Mouse (Mus musculus) large intestine, adult 2 months (tissue): ENCODE measurements around the gene Cic. TPM values are rescaled to one million over a fixed set of nuclear protein-coding genes. Genes with fewer than 3 reads are reported as not detected.

ENCODE experiments used
- DNase-seq: peaks from one replicate; pipeline ENCODE4 v3.0.0-alpha.2; 2012; ENCODE audit warnings: low read depth, low spot score
- WGBS: fragments of 180-500 bp; shearing (Covaris S2); methylation state at CpG from one replicate; pipeline ENCODE4 v1.1.7; 2018; 5-methylcytosine and 5-hydroxymethylcytosine counted together
- polyA plus RNA-seq: library from polyadenylated mRNA; depleted of rRNA; stranded (reverse); fragments of >200 nt; gene quantifications from 2 replicates; pipeline ENCODE4 v1.2.3, GENCODE M21; 2012

Cic gene
- polyA plus RNA-seq, 1 experiment = 44.3 TPM

DNA sequence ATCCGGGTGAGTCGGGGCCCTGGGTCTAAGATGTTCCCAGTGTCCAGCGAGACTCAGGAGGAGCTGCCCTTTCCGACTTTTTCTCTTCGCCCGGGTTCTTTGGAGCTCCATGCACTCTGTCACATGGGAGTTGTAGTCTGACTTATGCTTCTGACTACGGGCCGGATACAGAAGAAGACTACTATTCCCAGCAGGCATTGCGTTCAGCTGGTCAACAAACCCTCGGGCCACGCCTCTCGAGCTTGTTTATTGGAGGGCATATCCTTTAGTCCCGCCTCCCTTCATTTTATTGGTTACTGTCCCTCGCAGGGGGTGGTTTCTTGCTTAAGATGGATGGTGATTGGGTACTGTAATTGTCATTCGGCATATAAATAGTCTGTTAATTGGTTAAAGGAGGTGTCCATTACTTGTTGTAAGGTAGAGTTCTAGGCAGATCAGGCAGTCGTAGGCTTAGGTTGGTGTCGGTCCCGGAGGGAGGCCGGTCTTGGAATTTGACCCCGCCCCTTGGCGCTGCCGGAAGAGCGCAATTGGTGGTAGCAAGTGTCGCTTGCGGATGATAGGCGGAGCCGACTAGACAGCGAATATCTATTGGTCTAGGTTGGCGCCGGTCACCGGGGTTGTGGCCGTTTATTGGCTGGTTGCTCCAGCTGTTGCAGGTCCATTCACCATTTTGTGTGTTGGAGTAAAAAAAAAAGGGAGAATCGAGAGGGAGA lies 403 bp downstream of the Cic start:
- DNase-seq = peak; percentile 100
- under 1% methylated on average over 33 of the region's 33 CpGs for WGBS

DNA sequence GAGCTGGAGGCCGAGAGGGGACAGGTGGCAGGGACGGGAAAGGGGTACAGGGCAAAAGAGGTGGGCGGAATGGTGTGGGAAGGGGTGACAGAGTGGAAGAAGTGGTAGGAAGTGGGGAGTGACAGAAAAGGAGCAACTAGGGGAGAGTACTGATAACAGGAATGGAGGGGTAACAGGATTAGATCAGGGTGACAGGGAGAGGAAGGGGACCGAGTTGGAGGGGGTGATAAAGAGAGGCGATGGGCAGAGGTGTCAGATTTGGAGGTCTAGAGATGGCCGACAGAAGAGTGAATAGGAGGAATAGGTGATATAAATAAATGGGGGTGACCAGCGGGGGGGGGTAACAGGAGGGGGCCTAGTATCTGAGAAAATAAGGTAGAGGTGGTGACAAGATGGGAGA lies 1.1 kb downstream of the Cic start:
- DNase-seq = no peak
- 3% methylated on average over 7 of the region's 7 CpGs for WGBS

DNA sequence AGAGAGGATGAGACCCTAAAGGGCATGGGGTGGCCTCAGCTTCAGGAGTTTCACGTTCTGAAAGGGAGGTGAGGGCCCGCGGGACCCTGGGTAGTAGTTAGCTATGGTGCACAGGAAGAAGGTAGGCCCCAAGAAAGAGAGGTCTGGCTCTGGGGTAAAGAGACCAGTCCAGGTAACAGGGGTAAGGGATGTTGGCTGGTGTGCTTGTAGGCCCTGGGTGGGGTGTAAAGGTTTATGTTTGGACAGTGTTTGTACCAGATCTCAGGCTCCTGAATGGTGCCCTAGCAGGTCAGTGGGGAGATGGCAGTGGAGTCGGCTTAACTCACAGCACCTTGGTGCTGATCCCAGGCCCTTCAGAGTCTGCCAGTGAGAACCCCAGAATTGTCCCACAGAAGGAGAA lies 1.5 kb downstream of the Cic start:
- 16% methylated on average over 4 of the region's 4 CpGs for WGBS
- DNase-seq = no peak

DNA sequence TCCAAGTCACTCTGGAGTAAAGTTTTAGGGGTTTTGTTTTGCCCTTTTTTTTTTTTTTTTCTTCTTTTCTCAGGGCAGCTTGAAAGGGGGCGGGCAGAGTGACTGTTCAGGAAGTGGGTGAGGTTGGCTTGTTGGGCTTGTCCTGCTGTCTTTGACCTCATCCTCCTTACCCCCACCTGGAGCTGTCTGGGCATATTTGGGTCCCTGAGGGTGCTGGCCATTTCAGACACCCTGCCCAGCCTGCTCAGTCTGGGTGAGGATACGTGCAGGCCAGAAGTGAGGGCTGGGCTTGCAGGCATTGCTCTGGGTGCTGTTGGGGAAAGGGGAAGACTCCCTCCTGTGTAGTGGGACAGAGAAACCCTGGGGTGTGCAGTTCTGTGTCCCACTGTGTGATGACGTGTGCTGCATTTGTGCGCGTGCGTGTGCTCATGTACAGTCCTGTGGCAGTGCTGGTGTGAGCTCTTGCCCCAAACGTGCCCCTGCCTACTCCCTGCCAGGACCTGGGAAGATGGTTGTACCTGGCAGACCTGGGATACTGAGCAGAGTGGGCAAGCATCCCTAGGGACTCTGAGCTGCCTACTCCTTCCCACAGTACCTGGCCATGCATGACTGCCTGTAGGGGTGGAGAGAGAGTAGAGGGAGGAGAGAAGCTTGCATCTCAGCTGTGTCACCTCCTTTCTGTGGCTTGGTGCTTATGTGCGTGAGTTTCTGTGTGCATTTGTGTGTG lies 2.2 kb downstream of the Cic start:
- WGBS = 59% methylated on average over 8 of the region's 8 CpGs
- DNase-seq = no peak

DNA sequence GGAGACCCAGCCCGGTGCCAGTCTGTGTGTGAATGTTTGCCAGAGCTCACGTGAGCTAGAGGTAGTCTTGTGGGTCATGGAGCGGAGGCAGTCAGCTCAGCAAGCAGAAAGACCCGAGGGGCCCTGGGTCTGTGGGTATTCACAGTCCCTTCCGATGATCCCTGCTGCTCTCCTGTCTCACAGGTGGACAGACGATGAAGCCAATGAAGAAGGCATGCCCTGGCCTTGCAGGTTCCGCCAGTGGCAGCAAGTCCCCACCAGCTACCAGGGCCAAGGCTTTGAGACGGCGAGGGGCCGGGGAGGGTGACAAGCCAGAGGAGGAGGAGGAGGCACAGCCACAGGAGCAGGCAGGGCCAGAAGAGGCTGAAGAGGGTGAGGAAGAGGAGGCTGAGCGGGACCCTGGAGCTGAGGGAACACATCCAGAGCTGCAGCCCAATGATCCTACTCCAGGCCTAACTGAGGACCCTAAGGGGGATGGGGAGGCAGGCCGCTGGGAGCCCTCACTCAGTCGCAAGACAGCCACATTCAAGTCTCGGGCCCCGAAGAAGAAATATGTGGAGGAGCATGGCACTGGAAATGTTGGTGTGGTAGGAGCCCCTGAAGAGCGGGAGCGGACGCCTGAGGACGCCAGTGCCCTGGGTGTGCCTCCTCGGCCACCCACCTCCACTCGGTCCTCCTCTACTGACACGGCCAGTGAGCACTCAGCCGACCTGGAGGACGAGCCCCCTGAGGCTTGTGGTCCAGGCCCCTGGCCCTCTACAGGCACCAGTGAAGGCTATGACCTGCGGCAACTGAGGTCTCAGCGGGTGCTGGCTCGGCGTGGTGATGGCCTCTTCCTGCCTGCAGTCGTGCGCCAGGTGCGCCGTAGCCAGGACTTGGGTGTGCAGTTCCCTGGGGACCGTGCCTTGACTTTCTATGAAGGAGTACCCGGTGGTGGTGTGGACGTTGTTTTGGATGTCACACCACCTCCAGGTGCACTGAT lies 3.4 kb downstream of the Cic start:
- WGBS = 90% methylated on average over 35 of the region's 35 CpGs
- no peak for DNase-seq

DNA sequence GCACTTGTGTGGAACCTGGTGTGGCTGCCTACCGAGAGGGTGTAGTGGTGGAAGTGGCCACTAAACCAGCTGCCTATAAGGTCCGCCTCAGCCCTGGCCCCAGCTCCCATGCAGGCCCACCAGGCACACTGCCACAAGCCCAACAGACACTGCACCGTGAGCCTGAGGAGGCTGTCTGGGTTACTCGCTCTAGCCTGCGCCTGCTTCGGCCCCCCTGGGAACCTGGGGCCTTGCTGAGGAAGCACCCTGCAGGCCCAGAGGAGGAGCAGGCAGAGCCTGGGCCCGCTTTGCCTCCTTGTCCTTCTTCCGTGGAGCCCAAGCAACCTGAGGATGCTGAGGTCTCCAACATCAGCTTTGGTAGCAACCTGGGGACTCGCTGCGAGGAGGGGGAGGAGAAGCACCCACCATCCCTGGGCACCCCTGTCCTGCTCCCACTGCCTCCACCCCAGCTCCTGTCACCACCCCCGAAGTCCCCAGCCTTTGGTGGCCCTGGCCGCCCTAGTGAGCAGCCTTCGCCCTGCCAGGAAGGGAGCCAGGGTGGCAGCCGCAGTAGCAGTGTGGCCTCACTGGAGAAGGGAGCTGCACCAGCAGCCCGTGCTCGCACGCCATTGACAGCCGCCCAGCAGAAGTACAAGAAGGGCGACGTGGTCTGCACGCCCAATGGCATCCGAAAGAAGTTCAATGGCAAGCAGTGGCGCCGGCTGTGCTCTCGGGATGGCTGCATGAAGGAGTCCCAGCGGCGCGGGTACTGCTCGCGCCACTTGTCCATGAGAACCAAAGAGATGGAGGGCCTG lies 4.3 kb downstream of the Cic start:
- 93% methylated on average over 30 of the region's 30 CpGs for WGBS
- no peak for DNase-seq

DNA sequence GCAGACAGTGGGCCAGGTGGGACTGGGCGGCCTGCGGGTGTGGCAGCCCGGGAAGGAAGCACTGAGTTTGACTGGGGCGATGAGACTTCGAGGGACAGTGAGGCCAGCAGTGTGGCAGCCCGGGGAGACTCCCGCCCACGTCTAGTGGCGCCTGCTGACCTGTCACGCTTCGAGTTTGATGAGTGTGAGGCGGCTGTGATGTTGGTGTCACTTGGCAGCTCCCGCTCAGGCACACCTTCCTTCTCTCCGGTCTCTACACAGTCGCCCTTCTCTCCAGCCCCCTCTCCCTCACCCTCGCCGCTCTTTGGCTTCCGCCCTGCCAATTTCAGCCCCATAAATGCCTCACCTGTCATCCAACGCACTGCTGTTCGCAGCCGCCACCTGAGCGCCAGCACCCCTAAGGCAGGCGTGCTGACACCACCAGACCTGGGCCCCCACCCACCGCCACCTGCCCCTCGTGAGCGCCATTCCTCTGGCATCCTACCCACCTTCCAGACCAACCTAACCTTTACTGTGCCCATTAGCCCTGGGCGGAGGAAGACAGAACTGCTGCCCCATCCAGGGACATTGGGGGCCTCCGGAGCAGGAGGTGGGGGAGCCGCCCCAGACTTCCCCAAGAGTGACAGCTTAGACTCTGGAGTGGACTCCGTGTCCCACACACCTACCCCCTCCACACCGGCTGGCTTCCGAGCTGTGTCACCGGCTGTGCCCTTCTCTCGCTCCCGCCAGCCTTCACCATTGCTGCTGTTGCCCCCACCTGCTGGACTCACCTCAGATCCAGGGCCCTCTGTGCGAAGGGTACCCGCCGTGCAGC lies 5.1 kb downstream of the Cic start:
- DNase-seq = no peak
- 89% methylated on average over 38 of the region's 38 CpGs for WGBS

DNA sequence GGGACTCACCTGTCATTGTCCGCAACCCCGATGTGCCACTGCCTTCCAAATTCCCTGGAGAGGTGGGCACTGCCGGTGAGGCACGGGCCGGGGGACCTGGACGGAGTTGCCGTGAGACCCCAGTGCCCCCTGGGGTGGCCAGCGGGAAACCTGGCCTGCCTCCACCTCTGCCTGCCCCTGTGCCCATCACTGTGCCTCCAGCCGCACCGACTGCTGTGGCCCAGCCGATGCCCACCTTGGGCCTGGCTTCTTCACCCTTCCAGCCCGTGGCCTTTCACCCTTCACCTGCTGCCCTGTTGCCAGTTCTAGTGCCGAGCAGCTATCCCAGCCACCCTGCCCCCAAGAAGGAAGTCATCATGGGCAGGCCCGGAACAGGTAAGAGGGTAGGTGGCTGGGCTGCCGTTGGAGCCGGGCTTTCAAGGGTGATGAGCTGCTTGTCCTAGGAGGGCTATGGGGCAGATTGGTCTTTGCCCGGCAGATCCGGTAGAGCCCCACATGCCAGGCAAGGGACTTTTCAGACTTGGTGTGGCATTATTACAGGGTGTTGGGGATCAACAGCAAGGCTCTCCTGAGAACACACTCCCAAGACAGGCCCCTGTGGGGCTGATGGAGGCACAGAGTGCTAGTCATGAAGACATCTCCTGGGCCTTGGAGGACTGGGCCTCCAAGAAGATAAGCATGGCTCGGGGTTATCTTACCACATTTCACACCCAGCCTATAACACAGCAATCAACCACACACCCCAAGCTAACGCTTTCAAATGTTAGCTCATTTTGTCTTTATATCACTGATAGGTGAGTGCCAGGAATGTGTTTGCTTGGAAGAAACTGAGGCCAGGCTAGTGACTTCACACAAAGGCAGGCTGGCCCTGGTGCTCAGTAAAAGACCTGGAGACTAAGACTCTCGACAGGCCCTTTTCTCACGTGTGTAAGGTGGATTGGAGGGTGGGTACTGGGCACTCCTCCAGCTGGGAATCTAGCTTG lies 6.0 kb downstream of the Cic start:
- 83% methylated on average over 22 of the region's 22 CpGs for WGBS

DNA sequence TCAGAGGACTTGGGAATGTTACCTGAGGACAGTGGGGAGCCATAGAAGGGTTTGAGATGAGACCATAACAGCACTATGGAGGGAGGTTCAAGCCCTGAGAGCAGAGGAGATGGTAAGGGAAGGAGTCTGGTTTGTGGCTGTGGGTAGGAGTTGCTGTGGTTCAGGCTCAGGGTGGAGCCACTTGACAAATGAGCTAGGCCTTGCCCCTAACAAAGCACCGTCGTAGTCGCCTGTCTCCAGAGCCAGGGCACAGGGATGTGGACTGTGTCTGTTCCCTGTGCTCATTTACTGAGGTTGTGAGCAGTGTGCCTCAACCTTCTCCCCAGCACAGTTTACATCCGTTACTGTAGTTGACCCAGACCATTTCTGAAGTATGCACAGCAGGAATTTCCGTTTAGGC lies 7.1 kb downstream of the Cic start:
- DNase-seq = no peak
- WGBS = 66% methylated on average over 5 of the region's 5 CpGs

More for the DNA sequence above, 6.0 kb downstream of the Cic start:
- DNase-seq = no peak

DNA sequence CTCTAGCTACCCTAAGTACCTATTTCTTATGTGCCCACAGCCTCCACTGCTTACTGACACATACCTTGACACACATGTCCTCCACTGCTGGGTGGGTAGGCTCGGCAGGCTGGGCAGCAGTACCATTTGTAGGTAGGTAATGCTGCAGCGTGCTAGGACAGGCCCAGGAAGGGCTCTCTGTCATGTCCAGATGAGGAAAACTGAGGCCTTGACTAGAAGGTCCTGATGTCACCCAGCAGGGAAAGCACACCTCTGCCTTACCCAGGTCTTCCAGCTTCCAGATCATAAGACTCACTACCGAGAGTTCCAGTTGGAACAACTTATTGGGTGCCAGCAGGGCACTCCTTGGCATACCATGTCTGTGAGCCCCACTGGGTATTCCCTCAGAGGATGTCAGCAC lies 7.5 kb downstream of the Cic start:
- DNase-seq = no peak
- WGBS = 87% methylated on average over 3 of the region's 3 CpGs

DNA sequence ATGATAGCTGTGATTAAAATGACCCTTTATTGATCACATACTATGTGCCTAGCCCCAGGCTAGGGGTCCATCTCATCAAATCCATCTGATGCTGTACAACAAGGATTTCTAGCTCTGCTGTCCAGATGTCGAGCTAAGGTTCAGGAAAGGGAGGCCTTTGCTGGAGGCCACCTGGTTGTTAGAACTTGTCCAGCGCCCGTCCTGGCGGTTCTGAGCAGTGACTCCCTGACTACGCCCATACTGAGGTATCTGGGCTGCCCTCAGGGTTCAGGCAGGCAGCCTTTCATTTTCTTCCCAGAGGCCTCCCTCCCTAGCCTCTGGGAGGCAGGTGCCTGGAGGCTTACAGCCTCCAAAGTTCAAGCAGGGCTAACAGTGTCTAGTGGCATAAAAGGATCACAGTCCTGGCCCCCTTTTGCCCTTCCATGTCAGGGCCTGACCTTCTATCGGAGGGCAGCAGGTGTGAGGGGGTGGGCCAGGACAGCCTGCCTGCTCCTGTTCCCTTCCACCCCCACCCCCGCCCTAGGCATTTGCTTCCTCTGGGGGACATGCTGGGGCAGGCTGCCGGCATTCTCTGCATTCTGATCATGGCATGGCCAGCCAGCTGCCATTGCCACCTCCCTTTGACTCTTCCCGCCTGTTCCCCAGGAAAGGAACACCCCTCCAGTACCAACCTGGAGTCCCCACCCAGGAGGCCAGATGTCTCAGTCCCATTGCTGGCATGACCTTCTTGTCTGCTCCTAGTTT lies 8.2 kb downstream of the Cic start:
- WGBS = 34% methylated on average over 9 of the region's 9 CpGs
- DNase-seq = no peak

DNA sequence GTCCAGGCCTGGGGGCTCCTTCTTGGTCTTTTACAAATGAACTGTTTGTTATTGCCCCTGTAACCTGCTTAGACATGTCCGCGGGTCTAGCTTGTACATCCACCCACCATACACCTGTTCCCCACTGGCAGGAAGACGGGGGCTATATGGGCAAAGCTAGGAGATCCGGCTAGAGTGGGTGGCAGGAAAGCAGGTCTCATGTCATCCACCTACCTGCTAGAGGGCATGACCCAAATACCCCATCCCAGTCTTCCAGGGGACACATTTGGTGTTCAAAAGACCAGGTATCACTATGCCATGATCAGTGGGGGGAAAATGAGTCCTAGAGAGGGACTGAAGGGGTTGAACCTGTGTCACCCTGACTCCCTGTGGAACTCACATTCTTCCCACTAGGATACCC lies 9.9 kb downstream of the Cic start:
- 70% methylated on average over 4 of the region's 4 CpGs for WGBS
- DNase-seq = no peak

DNA sequence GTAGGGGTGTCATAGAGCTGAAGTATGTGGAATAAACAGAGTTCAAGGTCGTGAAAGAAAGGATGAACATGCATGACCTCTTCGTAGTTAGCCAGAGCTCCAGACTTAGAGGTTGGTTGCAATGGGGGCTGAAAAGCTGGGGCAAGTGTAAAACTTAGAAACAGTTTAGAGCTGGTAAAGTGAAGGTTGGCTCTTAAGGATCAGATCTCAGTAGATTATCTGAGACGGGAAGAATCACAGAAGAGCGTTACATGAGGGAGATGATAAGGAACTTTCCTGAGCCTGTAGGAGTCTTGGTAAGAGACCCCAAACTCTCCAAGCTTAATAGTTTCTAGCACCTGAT lies 10.5 kb downstream of the Cic start:
- 1% methylated on average over 4 of the region's 4 CpGs for WGBS
- no peak for DNase-seq

DNA sequence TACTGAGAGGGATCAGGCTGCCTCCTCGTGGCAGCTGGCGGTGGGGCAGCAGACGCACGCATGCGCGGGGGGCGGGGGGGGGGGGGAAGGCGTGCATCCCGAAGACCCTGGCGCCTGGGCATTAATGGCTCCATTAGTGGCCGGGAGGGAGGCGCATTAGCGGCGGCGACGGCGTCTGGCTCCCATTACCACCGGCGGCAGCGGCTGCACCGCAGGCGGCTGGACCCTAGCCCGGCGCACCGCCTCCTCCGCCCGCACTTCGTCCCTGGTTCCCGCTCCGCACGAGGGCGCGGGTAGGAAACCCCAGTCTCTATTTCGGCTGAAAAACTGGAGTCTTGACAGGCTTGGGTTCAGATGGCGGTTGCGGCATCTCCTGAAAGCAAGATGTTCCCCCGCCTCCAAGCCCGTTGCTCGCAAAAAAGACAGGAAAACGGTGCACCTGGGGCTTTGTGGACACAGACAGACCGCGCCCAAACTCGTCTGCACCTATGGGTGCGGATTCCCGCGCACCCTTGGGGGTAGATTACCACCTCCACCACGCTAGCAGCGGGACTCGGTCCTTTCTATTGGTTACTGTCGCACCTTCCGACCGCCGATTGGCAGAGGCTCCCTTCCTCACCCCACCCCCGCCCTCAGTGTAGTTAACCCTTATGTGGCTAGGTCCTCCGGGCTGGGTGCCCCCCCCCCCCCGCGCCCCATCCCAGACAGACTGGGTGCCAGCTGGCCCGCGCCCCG lies 11.0 kb downstream of the Cic start:
- 1% methylated on average over 58 of the region's 60 CpGs for WGBS
- no peak for DNase-seq

DNA sequence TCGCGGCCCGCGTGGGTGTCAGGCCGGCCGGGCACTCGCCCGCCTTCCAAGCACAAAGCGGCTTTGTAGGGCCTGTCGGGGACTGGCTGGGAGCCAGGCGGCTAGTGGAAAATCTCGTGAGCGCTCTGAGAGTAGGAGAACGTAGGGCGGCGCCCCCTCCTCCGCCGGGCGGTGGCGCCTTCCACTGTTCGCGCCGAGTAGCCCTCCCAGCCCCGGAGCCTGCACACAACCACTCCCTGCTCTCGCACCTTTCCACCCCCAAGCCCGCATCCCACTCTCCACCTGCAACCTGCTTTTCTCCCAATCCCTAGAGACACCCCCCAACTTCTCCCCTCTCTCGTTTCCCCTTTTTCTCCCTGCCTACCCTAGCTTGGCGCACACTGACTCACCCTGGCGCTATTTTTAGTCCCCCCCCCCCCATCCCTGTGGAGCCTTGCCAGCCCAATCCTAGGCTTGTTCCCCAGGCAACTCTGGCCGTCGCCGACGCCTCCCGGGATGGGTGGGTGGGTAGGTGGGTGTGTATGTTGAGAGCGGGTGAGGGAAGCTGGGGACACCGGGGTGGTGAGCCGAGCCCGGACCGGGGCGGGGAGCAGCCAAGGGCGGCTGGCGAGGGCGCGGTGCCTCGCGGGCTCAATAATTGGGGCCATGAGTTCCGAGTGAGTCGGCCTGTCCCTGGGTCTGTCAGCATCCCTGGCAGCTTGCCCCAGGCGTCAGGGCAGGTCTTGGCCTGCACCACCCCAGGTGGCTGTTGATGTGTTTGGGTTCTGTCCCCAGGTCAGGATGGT lies 11.8 kb downstream of the Cic start:
- under 1% methylated on average over 47 of the region's 49 CpGs for WGBS
- no peak for DNase-seq
